Mouse (Mus musculus): ENCODE measurements around the gene Sat2.
A peak's percentile ranks its signal among the peaks of the same experiment; 100 is the strongest.

Gene Sat2

GRCm38 (mm10) chr11:69621571-69622268 is at the start of gene Sat2:
Gene Sat2, plus strand, starts transcription at chr11:69622024.
- peak; percentile 54 for DNase-seq

DNA sequence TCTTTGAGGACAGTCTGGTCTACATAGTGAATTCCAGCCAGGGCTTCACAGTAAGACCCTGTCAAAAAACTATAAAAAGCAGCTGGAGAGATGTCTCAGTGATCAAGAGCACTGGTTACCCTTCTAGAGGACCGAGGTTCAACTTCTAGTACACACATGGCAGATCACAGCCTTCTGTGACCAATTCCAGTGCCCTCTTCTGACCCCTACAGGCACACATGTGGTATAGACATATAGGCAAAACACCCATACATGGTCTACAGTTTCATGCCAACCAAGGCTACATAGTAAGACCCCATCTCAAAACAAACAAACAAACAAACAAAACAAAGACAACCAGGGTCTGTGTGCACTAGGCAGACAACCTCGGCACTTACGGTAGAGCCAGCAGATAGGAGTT is 46.6 kb upstream of the Sat2 start:
- DNase-seq: no peak

- no peak for DNase-seq
Observed at GRCm38 (mm10) chr11:69576307-69576706, 45.5 kb upstream of the Sat2 start.

DNA sequence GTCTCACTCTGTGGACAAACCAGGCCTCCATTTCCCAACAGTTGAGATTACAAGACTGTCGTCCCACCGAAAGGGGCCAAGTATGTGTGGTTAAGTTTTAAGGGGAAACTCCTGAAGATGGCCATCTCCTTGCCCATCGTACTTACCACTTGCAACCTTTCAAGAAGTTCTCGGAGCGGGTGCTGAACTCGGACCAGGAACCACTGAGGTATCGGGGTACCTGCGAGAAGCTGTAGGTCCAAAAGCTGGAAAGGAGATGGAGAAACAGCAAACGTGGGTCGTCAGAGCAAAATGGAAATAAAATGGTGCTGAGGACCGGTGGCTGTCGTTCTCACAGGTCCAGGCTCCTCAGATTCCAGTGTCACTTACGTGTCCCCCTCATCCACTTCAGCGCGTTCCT is 43.5 kb upstream of the Sat2 start:
- no peak for DNase-seq

GRCm38 (mm10) chr11:69579128-69580017 is 42.5 kb upstream of the Sat2 start:
- DNase-seq: peak; percentile 97

DNA sequence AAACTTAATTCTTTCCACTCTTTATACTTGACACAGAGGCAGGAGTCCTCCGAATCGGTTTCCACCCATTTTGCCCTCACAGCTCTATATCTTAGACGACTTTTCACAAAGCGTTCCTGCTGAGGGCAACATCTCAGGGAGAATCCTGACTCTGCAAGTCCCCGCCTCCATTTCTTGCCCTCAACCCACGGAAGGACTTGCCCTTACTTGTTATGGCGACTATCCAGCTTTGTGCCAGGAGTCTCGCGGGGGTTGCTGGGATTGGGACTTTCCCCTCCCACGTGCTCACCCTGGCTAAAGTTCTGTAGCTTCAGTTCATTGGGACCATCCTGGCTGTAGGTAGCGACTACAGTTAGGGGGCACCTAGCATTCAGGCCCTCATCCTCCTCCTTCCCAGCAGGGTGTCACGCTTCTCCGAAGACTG is 41.7 kb upstream of the Sat2 start, which contains the start of the genes Wrap53 and Trp53:
TSS of gene Wrap53 (minus strand) at position 165 of the 424 bp plus-strand sequence.
TSS of gene Trp53 (plus strand) at position 269 of the 424 bp plus-strand sequence.
- peak; percentile 83 for DNase-seq

DNA sequence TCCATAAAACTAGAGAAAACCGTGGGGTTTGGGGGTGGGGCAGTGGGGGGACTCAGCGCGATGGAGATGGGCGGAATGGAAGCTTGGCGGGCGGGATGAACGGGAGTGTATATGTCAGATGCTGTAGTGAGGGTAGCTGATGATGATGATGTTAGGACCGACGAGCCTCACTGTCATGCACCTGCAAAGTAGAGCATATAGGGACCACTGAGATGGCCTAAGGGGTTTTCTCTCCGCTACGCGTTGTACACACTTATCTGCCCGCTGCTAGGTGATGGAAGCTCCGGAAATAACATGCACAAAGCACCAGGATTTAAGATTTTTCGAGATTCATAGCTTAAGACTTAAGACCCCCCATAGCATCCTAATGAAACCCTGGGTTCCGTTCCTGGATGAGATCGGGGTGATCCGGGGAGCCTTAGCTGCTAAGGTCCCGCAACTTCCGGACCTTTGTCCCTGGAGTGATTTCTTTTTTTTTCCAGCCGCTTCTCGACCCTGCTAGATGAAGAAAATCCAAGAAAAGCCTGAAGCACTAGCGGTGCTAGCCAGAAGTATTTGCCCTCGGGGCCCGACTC is 41.2 kb upstream of the Sat2 start:
- no peak for DNase-seq

- peak; percentile 90 for DNase-seq
Observed at GRCm38 (mm10) chr11:69581147-69581688, 40.6 kb upstream of the Sat2 start.

- no peak for DNase-seq
Observed at GRCm38 (mm10) chr11:69581814-69582213, 40.0 kb upstream of the Sat2 start.

- no peak for DNase-seq
Observed at GRCm38 (mm10) chr11:69582230-69582805, 39.5 kb upstream of the Sat2 start.

DNA sequence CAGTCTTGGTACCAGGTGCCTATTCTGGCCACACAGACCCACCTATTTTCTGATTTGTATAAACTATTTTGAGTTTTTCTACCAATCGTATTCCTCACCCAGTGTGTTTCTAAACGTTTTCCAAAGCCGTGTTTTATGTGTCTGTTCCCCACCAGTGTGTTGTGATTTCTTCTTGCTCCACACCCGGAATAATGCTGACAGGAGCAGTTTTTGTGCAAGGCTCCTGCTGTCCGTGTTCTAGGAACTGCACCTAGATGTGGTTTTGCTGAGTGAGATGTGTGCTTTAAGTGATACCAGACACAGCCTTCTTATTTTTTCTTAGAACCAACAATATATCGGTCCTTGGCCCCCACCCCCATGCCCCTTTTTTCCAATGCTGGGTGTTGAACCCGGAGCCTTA is 37.8 kb upstream of the Sat2 start:
- DNase-seq: no peak

DNA sequence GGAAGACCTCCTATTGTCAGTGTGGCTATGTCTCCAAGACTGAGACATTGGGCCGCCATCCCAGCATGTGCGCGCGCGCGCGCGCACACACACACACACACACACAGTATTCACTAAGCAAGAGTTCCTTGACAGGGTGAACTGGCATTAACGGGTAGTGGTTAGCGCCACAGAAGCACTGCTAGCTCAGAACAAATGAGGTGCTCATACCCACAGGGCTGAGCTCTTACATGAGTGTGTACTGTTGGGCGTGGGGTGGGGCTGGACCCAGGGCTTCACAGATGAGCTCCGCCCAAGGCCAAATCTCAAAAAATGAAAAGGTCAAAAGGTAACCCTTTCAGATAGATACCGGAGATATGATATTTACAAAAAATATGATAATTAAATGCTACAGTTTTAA is 36.9 kb upstream of the Sat2 start:
- no peak for DNase-seq

- DNase-seq: no peak
Observed at GRCm38 (mm10) chr11:69585718-69586325, 36.0 kb upstream of the Sat2 start.

DNA sequence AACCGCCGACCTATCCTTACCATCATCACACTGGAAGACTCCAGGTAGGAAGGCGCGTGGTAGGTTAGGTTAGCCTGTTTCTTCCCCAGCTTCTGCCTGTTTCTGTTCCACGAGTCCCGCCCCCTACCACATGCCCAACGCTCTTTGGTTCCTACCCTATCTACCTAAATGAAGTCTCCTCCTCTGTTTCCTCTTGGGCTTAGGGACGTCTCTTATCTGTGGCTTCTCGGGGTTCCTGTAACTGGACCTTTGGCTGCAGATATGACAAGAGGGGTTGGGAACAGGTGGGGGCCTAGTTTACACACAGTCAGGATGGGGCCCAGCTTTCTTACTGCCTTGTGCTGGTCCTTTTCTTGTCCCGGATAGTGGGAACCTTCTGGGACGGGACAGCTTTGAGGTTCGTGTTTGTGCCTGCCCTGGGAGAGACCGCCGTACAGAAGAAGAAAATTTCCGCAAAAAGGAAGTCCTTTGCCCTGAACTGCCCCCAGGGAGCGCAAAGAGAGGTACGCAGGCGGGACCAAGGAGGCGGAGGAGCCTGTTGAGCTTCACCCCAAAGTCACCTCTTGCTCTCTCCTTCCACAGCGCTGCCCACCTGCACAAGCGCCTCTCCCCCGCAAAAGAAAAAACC is 32.5 kb upstream of the Sat2 start:
- no peak for DNase-seq

DNA sequence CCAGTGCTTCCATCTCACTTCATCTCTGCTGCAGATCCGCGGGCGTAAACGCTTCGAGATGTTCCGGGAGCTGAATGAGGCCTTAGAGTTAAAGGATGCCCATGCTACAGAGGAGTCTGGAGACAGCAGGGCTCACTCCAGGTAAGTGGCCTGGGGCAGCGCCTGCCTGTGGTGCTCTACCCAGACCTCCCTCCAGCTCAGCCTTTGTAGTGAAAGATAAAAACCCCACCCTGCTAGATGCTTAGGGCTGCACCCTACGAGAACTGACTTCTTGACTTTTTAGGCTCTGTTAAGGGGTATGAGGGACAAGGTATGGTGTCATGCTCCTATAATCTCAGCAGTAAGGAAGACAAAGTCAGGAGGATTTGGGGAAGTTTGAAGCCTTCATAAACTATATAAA is 31.2 kb upstream of the Sat2 start:
- DNase-seq: no peak

- no peak for DNase-seq
Observed at GRCm38 (mm10) chr11:69591424-69591823, 30.4 kb upstream of the Sat2 start.

- DNase-seq: peak; percentile 49
Observed at GRCm38 (mm10) chr11:69591899-69592637, 29.8 kb upstream of the Sat2 start.

DNA sequence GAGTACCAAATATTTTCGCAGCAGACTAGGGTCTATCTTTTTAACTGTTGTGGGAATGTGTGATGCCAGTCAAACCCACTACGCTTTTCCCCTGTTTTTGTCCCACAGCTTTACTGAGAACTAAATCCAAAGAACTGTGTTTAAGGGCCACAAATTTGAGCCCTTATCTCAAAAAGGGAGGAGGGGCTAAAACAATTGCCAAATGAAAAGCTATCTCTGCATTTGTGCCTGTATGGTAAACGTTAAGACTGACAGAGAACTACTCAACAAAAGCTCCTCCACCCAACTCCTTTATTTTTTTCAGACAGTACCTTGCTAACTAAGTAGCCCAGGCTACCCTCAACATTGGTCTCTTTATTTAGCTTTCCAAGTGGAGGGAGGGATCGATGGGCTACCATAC is 29.0 kb upstream of the Sat2 start:
- no peak for DNase-seq

- no peak for DNase-seq
Observed at GRCm38 (mm10) chr11:69594853-69595252, 27.0 kb upstream of the Sat2 start.

- no peak for DNase-seq
Observed at GRCm38 (mm10) chr11:69599436-69599835, 22.4 kb upstream of the Sat2 start.

DNA sequence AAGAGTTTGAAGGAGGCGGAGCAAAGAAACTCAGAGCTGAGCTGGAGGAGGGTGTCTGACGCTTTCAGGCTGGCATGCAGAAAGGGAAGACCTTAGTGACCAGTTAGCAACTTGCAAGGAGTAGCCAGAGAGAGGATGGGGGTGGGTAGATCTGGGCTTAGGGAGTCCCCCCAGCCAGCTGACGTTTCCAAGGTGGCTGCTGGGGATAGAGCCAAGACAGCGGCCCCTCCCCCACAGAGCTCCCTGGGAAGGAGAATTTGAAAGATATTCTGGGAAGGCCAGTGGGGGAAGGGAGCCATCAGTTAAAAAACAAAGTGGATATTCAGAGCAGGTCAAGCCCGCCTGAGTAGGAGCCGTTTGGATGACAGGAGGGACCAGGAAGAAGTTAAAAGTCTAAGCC is 21.7 kb upstream of the Sat2 start:
- peak; percentile 53 for DNase-seq
